Mouse (Mus musculus): ENCODE data around the gene Cyb561d2.

DNA sequence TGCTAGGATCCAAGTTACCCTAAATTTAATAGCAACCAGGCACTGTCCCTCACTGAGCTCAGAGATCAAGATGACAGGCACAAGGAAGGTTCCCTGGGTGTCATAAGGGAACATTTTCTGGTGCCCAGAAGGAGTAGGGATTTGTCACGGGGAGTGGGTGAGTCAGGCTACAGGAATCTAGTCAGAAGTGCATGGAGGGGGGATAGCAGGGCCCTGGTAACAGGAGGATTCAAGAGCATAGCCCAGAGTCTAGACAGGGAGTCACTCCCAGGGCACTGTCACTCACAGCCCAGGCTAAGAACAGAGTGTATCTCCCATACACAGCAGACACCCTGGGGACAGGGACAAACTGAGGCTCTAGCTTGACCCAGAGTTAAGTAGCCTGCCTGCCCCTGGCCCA, 48.5 kb downstream of the Cyb561d2 start:
- TF ChIP-seq CTCF (IDR thresholded peaks at IDR 0.05) (no peak), EP300 (IDR thresholded peaks at IDR 0.05) (no peak)
